Mouse (Mus musculus): Measurements from ENCODE around the gene Zbtb38. TPM values are rescaled to one million over a fixed set of nuclear protein-coding genes. Genes with fewer than 3 reads are reported as not detected.

The Zbtb38 gene
- polyA plus RNA-seq, 1 experiment from 2014 or later = 24.9 TPM

GRCm38 (mm10) chr9:96635899-96636298 lies 116.7 kb downstream of the Zbtb38 start:
- Histone ChIP-seq H3K9ac (no peak overlapping the region), H3K4me2 (no peak overlapping the region), H3K27ac (no peak overlapping the region), H3K27me3 (replicated peaks) (no peaks in the 10 kb centered on the region), H3K4me1 (no peaks in the 10 kb centered on the region; the same call in 1 of the 2 replicates), H3K4me3 (replicated peaks) (no peak overlapping the region), H3K9me3 (no peaks in the 10 kb centered on the region), H3K36me3 (no peaks in the 10 kb centered on the region)
- WGBS = 43% methylated on average over 3 of the region's 3 CpGs
- ATAC-seq (ENCODE audit: insufficient read depth, low FRiP score, low read depth) = no peak

GRCm38 (mm10) chr9:96635176-96635575 lies 117.5 kb downstream of the Zbtb38 start:
- Histone ChIP-seq H3K27me3 (replicated peaks) (no peaks in the 10 kb centered on the region), H3K9me3 (no peaks in the 10 kb centered on the region), H3K9ac (no peak overlapping the region), H3K27ac (no peak overlapping the region), H3K36me3 (no peaks in the 10 kb centered on the region), H3K4me1 (no peaks in the 10 kb centered on the region; the same call in 1 of the 2 replicates), H3K4me2 (no peak overlapping the region), H3K4me3 (replicated peaks) (no peak overlapping the region)
- ATAC-seq (ENCODE audit: insufficient read depth, low FRiP score, low read depth) = no peak
- 39% methylated on average over 6 of the region's 6 CpGs for WGBS

- Histone ChIP-seq H3K9ac (no peak overlapping the region), H3K36me3 (no peaks in the 10 kb centered on the region), H3K4me2 (no peak overlapping the region), H3K27ac (no peak overlapping the region), H3K27me3 (replicated peaks) (no peaks in the 10 kb centered on the region), H3K4me1 (no peaks in the 10 kb centered on the region; the same call in 1 of the 2 replicates), H3K9me3 (no peaks in the 10 kb centered on the region), H3K4me3 (replicated peaks) (no peak overlapping the region)
- 82% methylated on average over 2 of the region's 2 CpGs for WGBS
- no peak for ATAC-seq (ENCODE audit: insufficient read depth, low FRiP score, low read depth)
Observed at GRCm38 (mm10) chr9:96633771-96634170, 118.9 kb downstream of the Zbtb38 start.

Other genes starting within 250 kb of the Zbtb38 start
- 0.06 TPM in 1 of 2 replicates, not detected in the other for gene Gm28729, start 227.6 kb downstream of the Zbtb38 start, polyA plus RNA-seq (2015; fragmentation: Nextera tagmentation; extraction: Ambion mirVana)
- 17.4 and 18.3 TPM in 2 replicates for gene Rasa2, start 121.2 kb downstream of the Zbtb38 start, polyA plus RNA-seq (2015; fragmentation: Nextera tagmentation; extraction: Ambion mirVana)
- 29.7 and 31.7 TPM in 2 replicates for gene Pxylp1, start 139.8 kb upstream of the Zbtb38 start, polyA plus RNA-seq (2015; fragmentation: Nextera tagmentation; extraction: Ambion mirVana)

Data from stomach, embryonic 15.5 days (tissue).